Mouse (Mus musculus) hindbrain, embryonic 14.5 days (tissue): Measurements from ENCODE around the gene Atxn1. TPM values are rescaled to one million over a fixed set of nuclear protein-coding genes. Genes with fewer than 3 reads are reported as not detected.

Experiments used
- ATAC-seq: fragments of 200-750 bp; cut with Nextera tagmentation; 2 replicates; pipeline ENCODE4 v1.8.0; 2017; ENCODE audit warnings: moderate number of reproducible peaks, mild to moderate bottlenecking, moderate TSS enrichment, moderate library complexity; ENCODE audit not compliant: low FRiP score
- DNase-seq: peaks from one replicate; pipeline ENCODE4 v3.0.0-alpha.2; 2015; ENCODE audit warnings: low spot score
- H3K27ac ChIP-seq: fragments of 300-500 bp; sonication (generic); 2 replicates; pipeline ENCODE4 v1.5.1; 2014; ENCODE audit warnings: mild to moderate bottlenecking, moderate library complexity
- H3K27me3 ChIP-seq: fragments of 300-500 bp; sonication (generic); 2 replicates; pipeline ENCODE4 v1.6.1; 2014; ENCODE audit warnings: mild to moderate bottlenecking, low read length, mixed read lengths; ENCODE audit not compliant: control insufficient read depth, insufficient read depth
- H3K36me3 ChIP-seq: fragments of 300-500 bp; sonication (generic); replicated peaks from 2 replicates; pipeline ENCODE4 v1.6.1; 2014; ENCODE audit not compliant: control insufficient read depth, insufficient read depth
- H3K4me1 ChIP-seq: fragments of 300-500 bp; sonication (generic); replicated peaks from 2 replicates; pipeline ENCODE4 v1.6.1; 2014; ENCODE audit warnings: antibody characterized with exemption, low read length, mixed read lengths; ENCODE audit not compliant: control insufficient read depth, insufficient read depth
- H3K4me2 ChIP-seq: fragments of 300-500 bp; sonication (generic); replicated peaks from 2 replicates; pipeline ENCODE4 v1.6.1; 2014; ENCODE audit warnings: mild to moderate bottlenecking, moderate library complexity
- H3K4me3 ChIP-seq: fragments of 300-500 bp; sonication (generic); replicated peaks from 2 replicates; pipeline ENCODE4 v1.5.1; 2014; ENCODE audit warnings: mild to moderate bottlenecking, low read length
- H3K9ac ChIP-seq: fragments of 300-500 bp; sonication (generic); 2 replicates; pipeline ENCODE4 v1.6.1; 2014
- H3K9me3 ChIP-seq: fragments of 300-500 bp; sonication (generic); 2 replicates; pipeline ENCODE4 v1.6.1; 2016; ENCODE audit warnings: low read length; ENCODE audit not compliant: control insufficient read depth
- WGBS: fragments of 180-500 bp; shearing (Covaris S2); extraction: QIAGEN DNeasy Blood & Tissue Kit; methylation state at CpG from one replicate; pipeline ENCODE4 v1.1.7; 2014; 5-methylcytosine and 5-hydroxymethylcytosine counted together
- polyA plus RNA-seq: library from polyadenylated mRNA; unstranded; fragments of >200 nt; fragmentation: Nextera tagmentation; extraction: Ambion mirVana; gene quantifications from 2 replicates; pipeline ENCODE4 v1.2.1, GENCODE M21; 2014

Atxn1 gene
- polyA plus RNA-seq, 1 experiment from 2014 or later: 8.1 TPM

DNA sequence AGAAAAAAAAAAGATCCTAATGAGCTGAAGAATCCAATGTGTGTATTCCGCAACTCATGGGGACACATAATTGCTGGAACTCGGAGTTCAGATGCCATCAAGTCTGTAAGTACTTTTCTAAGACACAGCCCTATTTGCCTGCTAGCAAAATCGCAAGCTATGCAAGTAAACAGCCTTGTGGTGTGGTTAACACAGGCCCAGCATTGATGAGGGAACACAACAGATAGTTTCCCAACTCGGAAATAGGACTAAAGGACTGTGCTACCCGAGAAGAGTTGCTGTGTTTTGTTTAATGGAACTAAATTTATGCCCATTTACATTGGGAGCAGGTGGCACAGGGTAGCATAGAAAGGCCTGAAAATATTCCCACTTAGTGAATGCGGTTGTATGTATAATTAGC, 214.2 kb downstream of the Atxn1 start:
- H3K27ac ChIP-seq: no peak overlapping the region
- no peak overlapping the region for H3K4me3 ChIP-seq
- 0 out of 2 replicates have a peak, but pooled peaks cover 19% of the 10 kb centered on the region for H3K4me1 ChIP-seq
- DNase-seq (no peak), ATAC-seq (no peak)
- no peak overlapping the region for H3K9ac ChIP-seq
- H3K36me3 ChIP-seq: no peaks in the 10 kb centered on the region
- 62% methylated on average over 6 of the region's 6 CpGs for WGBS
- no peaks in the 10 kb centered on the region for H3K27me3 ChIP-seq
- no peak overlapping the region for H3K4me2 ChIP-seq
- H3K9me3 ChIP-seq: no peaks in the 10 kb centered on the region

- WGBS: 57% methylated on average over 1 of the region's 1 CpGs
- 0 out of 2 replicates have a peak, but pooled peaks cover 19% of the 10 kb centered on the region for H3K4me1 ChIP-seq
- H3K36me3 ChIP-seq: no peaks in the 10 kb centered on the region
- H3K27me3 ChIP-seq: no peaks in the 10 kb centered on the region
- H3K27ac ChIP-seq: no peak overlapping the region
- no peak overlapping the region for H3K9ac ChIP-seq
- no peak for DNase-seq
- no peak overlapping the region for H3K4me2 ChIP-seq
- no peak for ATAC-seq
- H3K4me3 ChIP-seq: no peak overlapping the region
- H3K9me3 ChIP-seq: no peaks in the 10 kb centered on the region
Observed at GRCm38 (mm10) chr13:45749937-45750336, 214.9 kb downstream of the Atxn1 start.

GRCm38 (mm10) chr13:45749222-45749621, 215.6 kb downstream of the Atxn1 start:
- Histone ChIP-seq H3K9ac (no peak overlapping the region), H3K4me3 (no peak overlapping the region), H3K4me2 (no peak overlapping the region), H3K36me3 (no peaks in the 10 kb centered on the region), H3K27me3 (no peaks in the 10 kb centered on the region), H3K9me3 (no peaks in the 10 kb centered on the region), H3K27ac (no peak overlapping the region), H3K4me1 (0 out of 2 replicates have a peak, but pooled peaks cover 19% of the 10 kb centered on the region)
- no peak for DNase-seq
- ATAC-seq: no peak
- WGBS: 78% methylated on average over 8 of the region's 8 CpGs

GRCm38 (mm10) chr13:45748691-45749090, 216.1 kb downstream of the Atxn1 start:
- no peaks in the 10 kb centered on the region for H3K9me3 ChIP-seq
- ATAC-seq (no peak), DNase-seq (no peak)
- H3K9ac ChIP-seq: no peak overlapping the region
- no peaks in the 10 kb centered on the region for H3K27me3 ChIP-seq
- no peak overlapping the region for H3K27ac ChIP-seq
- H3K36me3 ChIP-seq: no peaks in the 10 kb centered on the region
- 69% methylated on average over 4 of the region's 4 CpGs for WGBS
- peaks cover 19% of the 10 kb centered on the region; the same call in 1 of the 2 replicates for H3K4me1 ChIP-seq
- no peak overlapping the region for H3K4me2 ChIP-seq
- H3K4me3 ChIP-seq: no peak overlapping the region

GRCm38 (mm10) chr13:45745851-45746773, 218.7 kb downstream of the Atxn1 start:
- Histone ChIP-seq H3K9me3 (no peaks in the 10 kb centered on the region), H3K4me1 (peaks cover 19% of the 10 kb centered on the region; the same call in 1 of the 2 replicates), H3K36me3 (no peaks in the 10 kb centered on the region), H3K9ac (no peak overlapping the region), H3K4me2 (no peak overlapping the region), H3K27me3 (no peaks in the 10 kb centered on the region), H3K4me3 (no peak overlapping the region), H3K27ac (peak overlapping the region; percentile 9; the same call in 1 of the 2 replicates)
- WGBS: 63% methylated on average over 12 of the region's 12 CpGs
- no peak for ATAC-seq
- no peak for DNase-seq

GRCm38 (mm10) chr13:45744803-45745432, 219.9 kb downstream of the Atxn1 start:
- Histone ChIP-seq H3K4me3 (no peak overlapping the region), H3K27ac (no peak overlapping the region), H3K9me3 (no peaks in the 10 kb centered on the region), H3K36me3 (no peaks in the 10 kb centered on the region), H3K9ac (no peak overlapping the region), H3K4me1 (peaks cover 11% of the 10 kb centered on the region; the same call in 1 of the 2 replicates), H3K27me3 (no peaks in the 10 kb centered on the region), H3K4me2 (no peak overlapping the region)
- DNase-seq: no peak
- WGBS: 81% methylated on average over 7 of the region's 7 CpGs
- ATAC-seq: no peak

DNA sequence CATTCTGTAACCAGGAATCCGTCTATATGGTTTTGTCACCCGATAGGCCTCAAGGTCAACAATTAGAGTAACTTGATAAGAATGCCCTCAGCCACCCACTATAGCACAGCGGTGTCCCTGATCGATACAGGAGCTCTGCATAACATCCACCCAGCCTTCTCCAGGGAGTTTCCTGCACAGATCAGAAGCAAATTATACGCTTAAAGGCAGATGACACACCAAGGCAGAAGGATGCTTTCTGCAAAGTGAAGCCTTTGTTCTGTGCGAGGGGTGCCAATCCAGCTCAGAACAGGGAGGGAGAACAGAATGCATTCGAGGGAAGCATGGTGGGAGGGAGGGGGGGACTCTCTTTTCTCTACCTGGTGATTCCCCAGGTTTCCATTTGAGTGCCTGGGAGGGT, 221.0 kb downstream of the Atxn1 start:
- Histone ChIP-seq H3K4me2 (no peak overlapping the region), H3K9ac (no peak overlapping the region), H3K27ac (no peak overlapping the region), H3K36me3 (no peaks in the 10 kb centered on the region), H3K4me3 (no peak overlapping the region), H3K9me3 (no peaks in the 10 kb centered on the region), H3K27me3 (no peaks in the 10 kb centered on the region), H3K4me1 (peaks cover 10% of the 10 kb centered on the region; the same call in 1 of the 2 replicates)
- 35% methylated on average over 7 of the region's 7 CpGs for WGBS
- DNase-seq (no peak), ATAC-seq (no peak)

- H3K4me1 ChIP-seq: no peaks in the 10 kb centered on the region; the same call in 1 of the 2 replicates
- ATAC-seq: no peak
- H3K4me2 ChIP-seq: no peak overlapping the region
- H3K36me3 ChIP-seq: no peaks in the 10 kb centered on the region
- WGBS: 72% methylated on average over 12 of the region's 12 CpGs
- DNase-seq: no peak
- no peaks in the 10 kb centered on the region for H3K9me3 ChIP-seq
- H3K27ac ChIP-seq: no peak overlapping the region
- no peaks in the 10 kb centered on the region for H3K27me3 ChIP-seq
- no peak overlapping the region for H3K4me3 ChIP-seq
- H3K9ac ChIP-seq: no peak overlapping the region
Observed at GRCm38 (mm10) chr13:45740369-45740768, 224.4 kb downstream of the Atxn1 start.

GRCm38 (mm10) chr13:45736241-45736640, 228.6 kb downstream of the Atxn1 start:
- Histone ChIP-seq H3K4me3 (no peak overlapping the region), H3K9ac (no peak overlapping the region), H3K4me1 (no peaks in the 10 kb centered on the region), H3K9me3 (no peaks in the 10 kb centered on the region), H3K27me3 (no peaks in the 10 kb centered on the region), H3K36me3 (no peaks in the 10 kb centered on the region; the same call in 1 of the 2 replicates), H3K4me2 (no peak overlapping the region), H3K27ac (no peak overlapping the region; the same call in 1 of the 2 replicates)
- DNase-seq: no peak
- no peak; the same call in 1 of the 2 replicates for ATAC-seq
- WGBS: 62% methylated on average over 4 of the region's 4 CpGs
